Mouse (Mus musculus): ENCODE measurements at regions not wholly inside any gene's neighbourhood (a gene's known extent, or its start where the extent isn't known, plus 50 kb on each side); places are given as distances from the start of the nearest gene placed in this dataset.
"Not testable (repeated sequence)": the region's sequence is repeated elsewhere in the genome, so short reads cannot be mapped to it uniquely, and the experiment has no call there.

DNA sequence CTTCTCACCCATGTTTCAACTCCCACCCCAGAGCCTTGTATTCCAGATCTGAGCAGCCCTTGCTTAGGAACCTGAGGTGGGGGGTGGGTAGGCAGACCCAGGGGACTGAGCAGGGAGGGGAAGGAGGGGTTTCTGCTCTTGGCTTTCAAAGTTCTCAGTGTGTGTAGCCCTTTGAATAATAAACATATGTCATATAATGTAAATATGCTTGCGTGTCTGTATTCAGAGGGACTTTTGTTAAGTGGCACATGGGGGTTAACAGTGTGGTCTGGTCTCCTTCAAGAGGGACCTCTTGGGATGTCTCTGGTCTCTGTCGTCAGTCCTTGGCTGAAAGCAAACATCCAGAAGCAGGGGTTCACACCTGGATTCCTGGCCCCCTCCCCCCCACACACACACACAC is 149.1 kb upstream of the Rtl1 start:
- no peak for DNase-seq (ENCODE audit: extremely low read depth, low read depth, low spot score)

DNA sequence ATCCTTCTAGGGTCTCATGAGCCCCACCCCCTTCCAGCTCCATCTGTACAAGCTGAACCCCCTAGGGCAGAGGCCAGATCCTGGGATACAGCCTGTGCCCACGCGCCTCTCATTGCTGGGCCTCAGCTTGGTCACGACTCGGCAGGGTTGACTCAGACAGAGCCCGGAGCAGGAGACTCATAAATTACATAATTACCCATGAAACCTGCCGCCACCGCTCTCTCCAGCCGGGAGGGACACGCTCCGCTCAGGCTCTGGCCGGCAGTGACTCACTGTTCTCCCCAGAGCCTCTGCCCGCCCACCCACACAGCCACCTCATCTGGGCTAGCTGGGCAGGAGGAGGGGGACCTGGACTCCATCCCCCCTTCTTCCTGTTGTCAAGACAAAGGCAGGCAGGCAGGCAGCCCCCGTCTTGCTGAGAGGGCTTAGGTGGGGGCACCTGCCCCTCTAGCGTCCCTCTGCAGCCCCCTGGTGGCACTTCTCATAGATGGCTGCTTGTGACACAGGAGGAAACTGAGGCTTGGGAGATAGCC is 149.6 kb upstream of the Rtl1 start:
- DNase-seq (ENCODE audit: extremely low read depth, low read depth, low spot score): no peak

DNA sequence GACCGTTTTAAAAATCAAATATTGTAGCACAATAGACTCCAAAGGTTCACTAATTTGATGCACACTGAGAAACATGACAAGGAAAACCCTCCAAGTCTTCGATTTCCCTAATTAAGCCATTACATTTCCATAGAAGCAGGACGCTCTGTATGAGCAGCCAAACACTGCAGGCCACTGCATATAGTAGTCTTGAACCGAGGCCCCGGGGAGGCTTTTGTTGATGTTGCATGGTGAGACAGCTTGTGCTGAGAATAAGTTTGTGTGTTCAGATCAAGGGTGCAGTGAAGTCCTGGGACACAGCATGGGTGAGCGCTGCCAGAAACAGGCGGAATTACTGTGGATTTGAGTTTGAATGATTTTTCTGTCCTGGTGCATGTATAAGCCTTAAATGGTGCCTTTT is 154.9 kb upstream of the Rtl1 start:
- no peak for DNase-seq (ENCODE audit: extremely low read depth, low read depth, low spot score)

DNA sequence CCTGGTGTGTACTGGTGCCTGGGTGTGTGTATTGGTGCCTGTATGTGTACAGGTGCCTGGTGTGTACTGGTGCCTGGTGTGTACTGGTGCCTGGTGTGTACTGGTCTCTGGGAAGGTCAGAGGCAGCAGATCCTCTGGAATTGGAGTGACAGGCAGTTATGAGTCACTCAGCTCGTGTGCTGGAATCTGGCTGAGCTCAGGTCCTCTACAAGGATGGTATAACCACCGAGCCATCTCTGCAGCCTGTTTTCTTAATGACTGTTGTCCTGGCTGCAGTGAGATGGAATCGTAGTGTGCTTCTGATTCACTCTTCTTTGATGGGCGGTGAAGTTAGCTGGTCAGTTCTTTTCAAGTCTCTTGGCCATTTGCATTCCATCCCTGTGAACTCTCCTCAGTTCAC is 164.2 kb upstream of the Rtl1 start:
- no peak for DNase-seq (ENCODE audit: extremely low read depth, low read depth, low spot score)

DNA sequence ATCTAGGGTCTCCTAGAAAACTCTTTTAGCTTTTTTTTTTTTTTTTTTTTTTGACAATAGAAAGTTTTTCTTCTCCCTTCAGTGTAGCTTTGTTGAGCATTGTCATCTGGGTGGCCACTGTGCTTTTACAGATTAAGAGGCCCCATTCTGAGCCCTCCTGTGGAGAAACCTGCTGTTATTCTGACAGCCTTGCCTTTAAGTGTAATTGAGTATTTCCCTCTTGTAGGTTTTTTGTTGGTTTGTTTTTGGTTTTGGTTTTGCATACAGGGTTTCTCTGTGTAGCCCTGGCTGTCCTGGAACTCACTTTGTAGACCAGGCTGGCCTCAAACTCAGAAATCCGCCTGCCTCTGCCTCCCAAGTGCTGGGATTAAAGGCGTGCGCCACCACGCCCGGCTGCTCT is 166.5 kb upstream of the Rtl1 start:
- DNase-seq (ENCODE audit: extremely low read depth, low read depth, low spot score): not testable (repeated sequence)

DNA sequence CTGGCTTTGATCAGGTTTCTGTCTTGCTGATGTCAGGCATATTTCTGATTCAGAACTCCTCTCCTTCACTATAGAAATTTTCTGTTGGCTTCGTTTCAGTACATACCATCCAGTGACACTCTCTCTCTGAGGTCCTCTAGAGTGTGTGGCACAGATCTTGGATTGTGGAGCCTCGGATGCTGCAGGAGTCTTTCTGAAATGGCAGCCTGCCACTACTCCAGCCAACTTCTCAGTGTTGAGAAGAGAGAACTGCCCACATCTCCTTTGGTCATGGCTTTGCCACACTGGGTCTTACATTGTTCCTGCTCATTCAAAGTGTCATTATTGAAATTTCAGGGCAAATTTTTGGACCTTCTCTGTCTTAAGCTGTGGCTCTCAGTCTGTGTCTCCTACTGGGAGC is 172.4 kb upstream of the Rtl1 start:
- DNase-seq (ENCODE audit: extremely low read depth, low read depth, low spot score): no peak

DNA sequence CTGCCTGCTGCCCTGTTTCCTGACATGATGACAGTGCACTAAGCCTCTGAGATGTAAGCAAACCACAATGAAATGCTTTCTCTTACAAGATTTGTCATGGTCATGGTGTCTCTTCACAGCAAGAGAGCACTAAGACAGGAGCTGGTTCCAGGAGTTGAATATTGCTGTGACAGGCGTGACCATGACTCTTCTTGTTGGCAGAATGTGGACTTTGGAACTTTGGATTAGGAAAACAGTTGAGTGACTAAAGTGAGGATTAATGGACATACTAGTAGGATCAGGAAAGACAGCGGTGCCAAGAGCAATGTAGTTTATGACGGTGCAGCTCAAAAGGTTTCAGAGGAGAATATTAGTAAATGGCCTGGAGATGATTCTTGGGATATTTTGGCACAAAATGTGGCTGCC is 173.8 kb upstream of the Rtl1 start:
- no peak for DNase-seq (ENCODE audit: extremely low read depth, low read depth, low spot score)

DNA sequence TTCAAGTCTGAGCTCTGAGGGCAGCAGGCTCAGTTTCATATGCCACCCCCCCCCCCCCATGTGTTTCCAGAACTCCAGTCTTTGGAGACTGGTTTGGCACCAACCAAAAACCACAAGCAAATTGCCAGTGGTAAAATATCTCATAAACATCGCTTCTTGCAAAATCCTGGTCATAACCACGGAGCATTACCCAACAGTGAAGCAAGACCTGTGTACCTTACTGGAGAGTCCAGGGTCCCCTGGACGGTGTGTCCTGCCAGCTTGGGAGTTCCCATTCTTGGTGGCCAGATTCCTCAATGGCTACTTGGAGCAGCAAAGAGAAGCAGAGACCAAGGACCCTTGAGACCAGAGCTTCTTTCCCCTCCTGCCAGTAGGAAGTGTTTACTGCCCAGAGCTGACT is 198.7 kb upstream of the Rtl1 start:
- DNase-seq (ENCODE audit: extremely low read depth, low read depth, low spot score): no peak

DNA sequence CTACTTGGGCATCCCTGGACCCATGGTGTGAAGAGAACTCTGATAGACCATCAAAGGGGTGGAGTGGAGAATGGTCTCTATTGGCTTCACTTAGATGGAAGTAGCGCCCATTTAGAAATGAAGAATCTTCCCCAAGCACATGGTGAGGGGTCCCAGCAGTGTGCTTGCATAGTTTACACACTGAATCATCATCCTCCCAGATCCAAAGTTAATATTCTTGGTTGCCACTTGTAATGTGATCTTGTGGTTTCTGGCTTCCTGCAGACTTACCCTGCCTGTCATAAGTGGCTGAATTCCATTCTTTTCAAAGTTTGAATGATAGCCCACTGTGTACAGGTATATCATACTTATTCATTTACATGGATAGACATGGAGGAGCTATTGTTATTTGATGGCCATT is 199.3 kb upstream of the Rtl1 start:
- no peak for DNase-seq (ENCODE audit: extremely low read depth, low read depth, low spot score)

DNA sequence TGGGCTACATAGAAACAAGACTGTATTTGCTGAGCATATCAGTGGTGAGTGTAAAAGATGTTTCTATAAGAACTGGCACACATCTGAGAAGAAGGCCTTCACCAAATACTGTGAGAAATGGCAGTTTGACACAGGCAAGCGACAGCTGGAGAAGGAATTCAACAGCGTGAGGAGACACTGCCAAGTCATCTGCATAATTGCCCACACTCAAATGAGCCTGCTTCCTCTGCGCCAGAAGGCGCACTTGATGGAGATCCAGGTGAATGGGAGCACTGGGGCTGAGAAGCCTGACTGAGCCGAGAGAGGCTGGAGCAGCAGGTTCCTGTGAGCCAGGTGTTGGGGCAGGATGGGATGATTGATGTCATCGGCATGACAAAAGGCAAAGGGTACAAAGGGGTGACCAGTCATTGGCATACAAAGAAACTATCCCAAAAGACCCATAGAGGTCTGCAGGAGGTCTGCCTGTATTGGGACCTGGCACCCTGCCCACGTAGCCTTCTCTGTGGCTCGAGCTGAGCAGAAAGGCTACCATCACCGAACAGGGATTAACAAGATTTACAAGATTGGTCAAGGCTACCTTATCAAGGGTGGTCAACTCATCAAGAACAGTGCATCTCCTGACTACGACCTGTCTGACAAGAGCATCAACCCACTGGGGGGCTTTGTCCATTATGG is 227.2 kb upstream of the Rtl1 start:
- DNase-seq (ENCODE audit: extremely low read depth, low read depth, low spot score): no peak

DNA sequence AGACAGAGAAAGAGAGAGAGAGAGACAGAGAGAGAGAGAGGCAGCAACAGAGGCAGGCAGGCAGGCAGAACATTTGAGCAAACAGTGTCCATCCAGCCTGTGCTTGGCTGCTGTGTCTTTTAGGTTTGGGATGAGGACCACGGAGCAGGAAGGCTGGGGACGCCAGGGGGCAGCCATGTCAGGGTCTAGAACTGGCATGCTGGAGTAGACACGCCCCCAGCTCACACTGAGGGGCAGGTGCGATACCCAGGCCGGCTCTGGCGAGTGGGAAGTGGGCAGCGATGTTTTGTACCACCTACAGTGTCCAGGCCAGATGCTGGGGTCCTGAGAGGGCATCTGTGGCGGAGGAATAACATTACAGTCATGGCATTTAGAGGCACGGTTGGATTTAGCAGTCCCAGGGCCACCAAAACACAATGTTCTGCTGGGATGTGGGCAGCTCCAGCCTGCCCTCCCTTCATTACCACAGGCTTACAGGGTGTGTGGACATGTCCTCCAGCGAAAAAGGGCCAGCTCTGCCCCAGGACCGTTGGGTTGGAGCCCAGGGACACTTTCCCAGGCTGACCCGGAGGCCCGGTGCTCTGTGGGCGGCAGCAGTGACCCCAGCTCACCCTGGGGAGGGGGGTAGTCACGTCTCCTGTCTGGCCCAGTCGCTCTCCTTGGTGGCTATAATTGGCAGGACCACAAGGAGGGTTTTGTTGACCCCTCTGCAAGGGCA is 230.3 kb upstream of the Rtl1 start:
- DNase-seq (ENCODE audit: extremely low read depth, low read depth, low spot score): no peak

DNA sequence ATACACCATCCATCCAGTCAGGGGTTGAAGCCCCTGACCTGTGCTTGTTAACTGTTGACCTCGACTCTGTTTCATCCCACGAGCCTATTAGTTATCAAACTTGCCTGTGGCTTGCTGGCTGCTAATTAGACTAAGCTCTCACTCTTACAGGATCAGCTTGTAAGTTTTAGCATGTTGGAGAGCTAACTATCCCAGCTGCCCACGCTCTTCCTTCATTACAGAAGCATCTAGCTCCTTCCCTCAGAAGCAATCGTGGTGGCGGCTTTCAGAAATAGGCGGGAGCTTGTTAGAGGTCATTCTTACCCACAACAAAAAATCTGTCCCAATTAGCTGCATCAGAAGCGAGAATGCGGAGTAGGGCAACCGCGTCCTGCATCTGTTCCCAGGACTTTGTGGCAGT is 232.8 kb upstream of the Rtl1 start:
- no peak for DNase-seq (ENCODE audit: extremely low read depth, low read depth, low spot score)

DNA sequence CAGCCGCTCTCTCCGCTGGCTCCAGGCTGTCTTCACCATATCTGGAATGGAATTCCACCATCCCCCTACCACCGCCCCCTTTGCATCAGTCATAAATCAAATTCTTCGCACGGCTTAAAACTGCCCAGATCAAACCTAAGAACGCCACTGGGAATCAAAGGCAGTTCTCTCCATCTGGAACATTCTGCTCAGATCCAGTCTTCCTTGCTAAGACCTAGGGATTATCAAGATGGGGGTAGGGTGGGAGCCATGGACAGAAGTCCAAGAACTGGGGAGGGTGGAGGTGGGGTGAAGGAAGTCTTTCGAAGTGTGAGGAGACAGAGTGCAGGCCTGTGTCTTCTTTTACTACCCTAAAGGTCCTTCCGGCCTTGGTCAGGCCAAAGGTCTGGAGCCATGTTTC is 236.4 kb upstream of the Rtl1 start:
- DNase-seq (ENCODE audit: extremely low read depth, low read depth, low spot score): no peak

DNA sequence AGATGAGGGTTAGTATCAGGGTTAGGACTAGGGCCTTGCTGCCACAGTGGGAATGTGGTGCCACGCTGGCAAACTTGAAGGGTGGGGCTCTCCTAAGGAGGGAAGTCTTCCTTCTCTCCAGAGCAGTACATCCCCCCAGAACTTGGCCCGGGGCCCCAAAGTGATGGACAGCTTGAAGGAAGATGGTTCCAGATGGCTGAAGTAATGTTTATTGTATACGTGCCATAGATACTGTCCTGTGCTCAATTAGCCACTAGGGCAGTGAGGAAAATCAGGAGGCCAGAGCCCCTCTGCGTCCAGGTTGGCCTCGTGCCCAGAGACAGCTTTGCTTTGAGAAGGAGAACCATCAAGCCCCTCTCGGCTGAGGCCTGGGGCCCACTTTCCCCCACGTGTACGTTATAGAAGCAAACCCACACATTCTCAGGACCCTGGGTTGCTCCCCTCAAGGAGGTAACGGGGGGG is 239.0 kb upstream of the Rtl1 start:
- DNase-seq (ENCODE audit: extremely low read depth, low read depth, low spot score): no peak

DNA sequence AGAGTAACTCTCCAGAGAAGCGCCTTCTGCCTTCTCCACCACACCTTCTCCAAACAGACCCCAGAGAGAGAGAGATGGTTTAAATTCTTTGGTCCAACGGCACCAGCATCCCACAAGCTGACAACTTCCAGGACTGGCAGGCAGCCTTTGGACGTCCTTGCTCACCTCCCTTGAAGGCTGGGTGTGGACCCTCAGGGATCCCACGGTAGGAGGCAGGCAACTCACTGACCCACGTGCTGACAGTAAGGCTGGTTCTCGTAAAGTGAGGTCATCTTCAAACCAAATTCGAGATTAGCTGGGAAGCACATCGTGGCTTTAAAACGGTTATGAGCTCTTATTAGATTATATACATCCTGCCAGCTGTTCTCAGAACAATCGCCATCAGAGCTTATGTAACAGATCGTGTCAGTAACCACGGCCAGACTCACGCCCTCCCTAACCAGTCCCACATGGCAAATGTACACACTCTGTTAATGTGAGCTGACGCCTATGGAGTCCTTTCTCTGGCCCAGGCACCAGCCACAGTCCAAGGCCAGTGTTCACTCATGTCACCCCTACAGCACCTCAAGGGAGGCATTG is 239.9 kb upstream of the Rtl1 start:
- DNase-seq (ENCODE audit: extremely low read depth, low read depth, low spot score): no peak

DNA sequence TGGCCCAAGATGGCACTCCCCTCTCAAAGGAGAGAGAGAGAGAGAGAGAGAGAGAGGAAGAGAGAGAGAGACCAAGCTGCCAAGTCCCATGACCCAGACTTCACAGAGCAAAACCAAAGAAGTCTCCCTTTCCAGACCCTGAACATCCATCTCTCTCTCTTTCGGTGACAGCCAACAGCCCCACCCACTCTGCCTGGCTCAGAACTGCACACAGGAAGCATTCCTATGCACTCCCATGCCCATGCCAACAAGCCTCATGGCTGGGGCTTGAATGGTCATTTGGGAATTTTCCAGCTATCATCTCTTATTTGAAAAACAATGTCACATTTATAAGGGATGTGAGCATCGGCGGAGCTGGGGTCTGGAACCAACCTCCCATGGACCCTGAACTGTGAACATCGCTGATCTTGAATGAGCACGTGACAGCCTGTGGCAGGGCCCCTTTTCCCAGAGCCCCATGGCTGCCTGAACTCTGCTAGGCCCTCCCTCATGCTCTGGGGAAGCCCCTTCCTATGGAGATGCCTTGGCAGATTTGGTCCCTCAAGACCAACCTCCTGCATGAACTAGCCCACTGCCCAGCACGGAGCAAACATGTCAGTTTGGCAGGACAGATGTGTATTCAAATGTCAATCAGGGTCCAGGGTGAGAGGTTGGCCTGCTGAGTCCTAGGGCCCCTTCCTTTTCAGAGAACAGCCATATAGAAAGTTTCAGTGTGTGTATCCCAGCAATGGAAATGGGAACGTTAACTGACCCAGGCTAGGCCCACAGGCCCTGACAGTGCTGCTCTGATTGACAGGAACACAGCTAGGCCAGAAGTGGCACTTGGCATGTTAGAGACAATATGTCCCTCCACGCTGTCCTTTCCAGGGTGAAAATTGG is 244.8 kb upstream of the Rtl1 start:
- no peak for DNase-seq (ENCODE audit: extremely low read depth, low read depth, low spot score)

DNA sequence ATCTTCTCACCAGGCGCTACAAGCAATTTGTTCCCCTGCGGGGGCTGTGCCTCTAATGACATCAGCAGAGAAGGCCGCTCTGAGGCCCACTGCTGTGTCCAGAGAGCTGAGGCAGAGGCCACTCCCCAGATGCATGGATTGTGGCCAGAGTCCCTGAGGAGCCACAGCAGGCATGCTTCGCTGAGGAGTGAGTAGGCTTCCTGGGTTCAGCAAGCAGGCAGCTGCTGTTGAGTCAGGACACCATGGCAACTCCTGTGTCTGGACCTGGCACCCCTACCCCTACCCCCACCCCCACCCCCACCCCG is 245.4 kb upstream of the Rtl1 start:
- DNase-seq (ENCODE audit: extremely low read depth, low read depth, low spot score): no peak

DNA sequence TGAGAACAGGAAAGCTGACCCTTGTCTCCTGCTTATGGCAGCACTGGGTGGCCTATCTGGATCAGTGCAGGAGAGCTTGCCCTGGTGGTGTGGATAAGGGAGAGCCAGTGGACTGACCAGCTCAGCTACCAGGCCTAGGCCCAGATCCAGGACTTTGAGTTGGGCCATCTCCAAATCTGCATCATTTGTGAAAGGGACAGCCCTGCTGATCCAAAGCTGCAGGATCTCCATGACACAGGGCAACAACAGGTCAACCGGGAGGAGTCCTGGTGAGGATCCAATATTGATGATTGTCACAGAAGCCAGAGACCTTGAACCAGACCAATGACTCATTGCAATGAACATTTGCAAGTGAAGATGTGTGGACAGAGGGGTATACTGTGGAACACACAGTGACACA is 256.2 kb upstream of the Rtl1 start:
- no peak for DNase-seq (ENCODE audit: extremely low read depth, low read depth, low spot score)

DNA sequence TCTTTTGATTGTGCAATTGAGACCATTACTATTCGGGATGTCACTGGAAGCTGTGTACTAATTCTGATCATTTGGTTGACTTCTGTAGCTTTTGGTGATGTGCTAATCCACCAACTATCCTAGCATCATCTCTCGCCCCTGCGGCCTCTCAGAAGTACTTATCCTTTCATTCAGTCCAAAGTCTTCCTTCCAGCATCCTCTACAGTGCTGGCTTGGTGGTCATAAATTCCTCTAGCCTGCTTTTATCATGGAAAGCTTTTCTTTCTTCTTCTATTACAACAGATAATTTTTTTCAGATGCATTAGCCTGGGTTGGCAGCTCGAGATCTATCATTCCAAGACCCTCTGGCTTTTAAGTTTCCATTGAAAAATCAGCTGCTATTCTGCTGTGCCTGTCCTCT is 257.6 kb upstream of the Rtl1 start:
- no peak for DNase-seq (ENCODE audit: extremely low read depth, low read depth, low spot score)

DNA sequence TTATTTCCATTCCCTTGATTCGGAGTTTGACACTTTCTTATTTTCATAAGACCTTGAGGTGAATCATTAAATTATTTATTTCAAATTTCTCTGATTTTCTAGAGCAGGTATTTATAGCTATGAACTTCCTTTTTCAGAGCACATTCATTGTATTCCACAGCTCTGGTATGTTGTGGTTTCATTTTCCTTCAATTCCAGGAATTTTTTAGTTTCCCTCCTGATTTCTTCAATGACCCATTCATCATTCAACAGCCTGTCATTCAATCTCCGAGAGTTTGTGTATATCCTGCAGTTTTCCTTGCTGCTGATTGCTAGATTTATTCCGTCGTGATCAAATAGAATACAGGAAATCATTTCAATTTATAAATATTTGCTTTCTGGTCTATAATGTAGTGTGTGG is 264.7 kb upstream of the Rtl1 start:
- DNase-seq (ENCODE audit: extremely low read depth, low read depth, low spot score): no peak

DNA sequence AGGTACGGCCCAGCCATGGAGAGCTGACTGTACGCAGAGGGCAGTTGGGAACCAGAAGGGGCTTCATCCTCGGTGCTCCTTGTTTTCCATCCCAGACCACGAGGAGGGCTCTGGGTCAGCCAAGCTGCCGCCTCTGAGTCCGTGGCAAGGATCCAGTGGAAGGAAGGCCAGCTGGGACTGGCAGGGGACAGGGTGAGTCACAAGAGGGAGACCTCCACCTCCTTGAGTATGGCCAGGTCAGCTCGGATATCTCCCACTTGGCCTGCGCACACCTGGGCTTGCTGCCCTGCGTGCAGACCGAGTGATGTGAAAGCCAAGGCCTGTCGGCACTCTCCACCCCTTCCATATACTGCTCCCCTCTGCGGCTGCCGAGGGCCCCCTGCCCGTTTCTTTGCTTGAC is 270.9 kb upstream of the Rtl1 start:
- DNase-seq (ENCODE audit: extremely low read depth, low read depth, low spot score): no peak

DNA sequence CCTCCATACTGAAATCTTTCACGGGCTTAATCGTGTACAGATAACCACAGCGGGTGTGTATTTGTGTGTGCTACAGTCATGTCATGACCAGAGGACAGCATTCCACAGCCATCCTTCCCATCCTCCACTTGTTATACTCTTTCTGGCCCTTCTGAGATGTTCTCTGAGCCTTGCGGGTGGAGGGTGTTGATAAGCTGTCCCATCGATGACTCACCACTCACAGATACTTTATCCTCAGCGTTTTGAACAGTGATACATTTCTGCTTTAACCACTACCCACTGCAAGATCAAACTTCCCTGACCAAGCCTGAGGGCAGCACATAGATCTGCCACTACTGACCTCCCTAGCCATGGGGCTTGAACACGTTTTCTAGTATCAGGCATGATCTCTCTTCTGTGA is 274.3 kb upstream of the Rtl1 start:
- no peak for DNase-seq (ENCODE audit: extremely low read depth, low read depth, low spot score)

Measured in fat pad, adult 2 months (tissue).